Mouse (Mus musculus) testis, adult 2 months (tissue): Measurements from ENCODE around the gene Ppp1r1b.

Experiments used
- CTCF ChIP-seq: fragments of 200-500 bp; IDR thresholded peaks from 2 replicates; pipeline ENCODE4 v1.5.1; 2012; ENCODE audit warnings: low read depth, mild to moderate bottlenecking, inconsistent platforms, low read length, moderate library complexity; ENCODE audit not compliant: control insufficient read depth, insufficient read depth, insufficient replicate concordance
- POLR2A ChIP-seq: fragments of 200-500 bp; IDR thresholded peaks from 2 replicates; pipeline ENCODE4 v1.6.1; 2012; ENCODE audit warnings: low read depth, mild to moderate bottlenecking, inconsistent platforms, low read length, moderate library complexity; ENCODE audit not compliant: control insufficient read depth

GRCm38 (mm10) chr11:98329081-98329959 is 18.9 kb upstream of the Ppp1r1b start, which contains the start of gene Neurod2:
- TF ChIP-seq POLR2A (no peak), CTCF (no peak)
